Mouse (Mus musculus) retina, postnatal 1 day (tissue): ENCODE data around the gene Bcl11a.

Experiments used
- DNase-seq: peaks from one replicate; pipeline ENCODE4 v3.0.0-alpha.2; 2012

The Bcl11a gene

DNA sequence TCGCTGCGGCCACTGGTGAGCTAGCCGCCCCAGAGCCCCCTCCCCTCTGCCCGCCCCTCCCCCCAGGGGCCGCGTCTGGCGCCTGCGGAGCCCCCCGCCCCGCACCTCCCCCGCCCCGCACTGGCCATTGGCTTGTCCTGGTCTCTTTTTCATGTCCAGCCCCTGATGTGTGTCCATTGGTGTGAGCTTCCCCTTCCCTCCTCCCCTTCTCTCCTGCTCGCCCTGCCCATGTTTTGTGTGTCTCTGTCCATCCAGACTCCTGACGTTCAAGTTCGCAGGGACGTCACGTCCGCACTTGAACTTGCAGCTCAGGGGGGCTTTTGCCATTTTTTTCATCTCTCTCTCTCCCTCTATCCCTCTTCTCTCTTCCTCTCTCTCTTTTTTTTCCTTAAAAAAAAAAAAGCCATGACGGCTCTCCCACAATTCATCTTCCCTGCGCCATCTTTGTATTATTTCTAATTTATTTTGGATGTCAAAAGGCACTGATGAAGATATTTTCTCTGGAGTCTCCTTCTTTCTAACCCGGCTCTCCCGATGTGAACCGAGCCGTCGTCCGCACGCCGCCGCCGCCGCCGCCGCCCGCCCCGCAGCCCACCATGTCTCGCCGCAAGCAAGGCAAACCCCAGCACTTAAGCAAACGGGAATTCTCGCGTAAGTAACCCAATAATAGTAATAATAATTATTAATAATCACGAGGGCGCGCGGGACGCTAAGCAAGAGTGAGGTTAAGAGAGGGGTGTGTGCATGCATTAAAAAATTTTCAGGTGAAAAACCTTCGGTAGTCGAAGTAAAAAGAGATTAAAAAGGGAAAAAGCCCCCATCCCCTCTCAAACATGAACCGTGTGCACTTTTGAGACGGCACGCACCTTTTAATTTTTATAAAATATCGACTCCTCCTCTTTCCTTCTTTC is at the start of gene Bcl11a:
Bcl11a (plus strand) TSS at position 262 of the 911 bp plus-strand sequence.
- DNase-seq: peak; percentile 95

GRCm38 (mm10) chr11:24044025-24044424 is 33.8 kb upstream of the Bcl11a start:
- no peak for DNase-seq

DNA sequence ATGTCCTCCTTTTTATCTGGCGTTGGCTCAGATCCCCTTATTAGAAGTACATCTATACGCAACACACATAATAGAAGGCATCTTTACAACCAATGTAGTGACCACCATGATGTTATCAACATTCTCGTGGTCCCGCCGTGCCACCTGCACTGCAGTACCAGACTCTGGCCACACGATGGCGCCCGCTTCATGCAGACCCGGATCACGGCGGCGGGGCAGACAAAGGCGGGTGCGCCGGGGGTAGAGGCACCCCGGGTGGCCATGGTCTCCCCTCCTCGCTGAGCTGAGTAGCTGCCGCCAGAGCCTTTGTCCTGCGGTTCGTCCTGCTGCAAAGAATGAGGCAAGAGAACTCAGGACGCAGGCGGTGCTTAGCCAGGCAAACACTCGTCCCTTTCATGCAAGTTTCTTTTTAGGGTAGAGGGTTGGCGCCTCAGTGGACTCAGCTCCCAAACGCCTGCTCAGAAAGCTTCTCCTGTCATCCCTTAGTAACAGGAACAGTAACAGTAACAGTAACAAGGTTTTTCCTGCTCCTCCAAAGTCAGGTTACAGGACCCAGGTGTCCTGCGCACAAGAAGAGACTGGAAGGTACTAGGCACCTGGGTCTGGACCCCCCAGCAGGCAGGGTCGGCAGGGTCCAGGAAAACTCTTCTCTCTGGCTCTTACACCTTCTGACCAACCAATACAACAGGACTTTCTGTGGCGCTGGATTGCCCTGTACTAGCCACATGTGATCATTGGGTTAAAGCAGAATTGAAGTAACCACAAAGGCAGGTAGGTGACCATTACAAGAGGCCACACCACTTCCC is 28.4 kb upstream of the Bcl11a start:
- peak; percentile 84 for DNase-seq

DNA sequence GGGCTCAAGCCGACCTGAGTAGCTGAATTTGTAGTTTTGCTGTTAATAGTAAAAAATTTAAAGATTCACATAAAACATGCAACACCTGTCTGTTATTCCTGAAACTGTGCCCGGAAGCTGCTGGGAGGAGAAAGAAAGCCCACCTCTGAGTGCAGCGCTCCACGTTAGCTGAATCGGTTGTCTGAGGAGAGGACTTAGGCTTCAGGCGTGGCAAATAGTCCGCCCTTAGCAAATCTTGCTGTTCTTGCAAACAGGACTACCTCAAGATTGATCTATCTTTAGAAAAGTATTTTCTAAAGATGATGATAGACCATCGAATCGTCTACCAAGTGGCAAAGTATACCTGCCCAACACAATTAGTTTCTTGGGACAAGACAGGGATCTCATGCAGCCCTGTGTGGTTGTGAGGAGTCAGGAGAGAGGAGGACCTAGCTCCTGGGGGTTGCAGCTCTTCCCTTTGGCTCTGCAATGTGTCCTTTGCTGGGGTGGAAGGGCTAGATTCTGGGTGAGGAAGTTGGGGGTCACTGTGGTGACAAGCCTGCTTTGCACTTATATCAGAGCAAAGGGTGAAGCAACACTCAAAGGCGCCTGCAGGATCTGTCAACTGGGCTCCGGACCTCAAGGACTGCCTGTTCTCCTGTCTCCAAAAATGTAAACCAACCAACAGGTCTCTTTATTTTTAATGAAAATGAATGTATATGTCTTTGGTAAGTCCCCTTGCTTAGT is 27.7 kb upstream of the Bcl11a start:
- DNase-seq: no peak

- DNase-seq: peak; percentile 40
Measured at GRCm38 (mm10) chr11:24052882-24053281, 25.0 kb upstream of the Bcl11a start.

GRCm38 (mm10) chr11:24059137-24059536 is 18.7 kb upstream of the Bcl11a start:
- no peak for DNase-seq

- peak; percentile 75 for DNase-seq
Measured at GRCm38 (mm10) chr11:24060428-24060827, 17.4 kb upstream of the Bcl11a start.

GRCm38 (mm10) chr11:24061819-24062218 is 16.0 kb upstream of the Bcl11a start:
- DNase-seq: peak; percentile 62

DNA sequence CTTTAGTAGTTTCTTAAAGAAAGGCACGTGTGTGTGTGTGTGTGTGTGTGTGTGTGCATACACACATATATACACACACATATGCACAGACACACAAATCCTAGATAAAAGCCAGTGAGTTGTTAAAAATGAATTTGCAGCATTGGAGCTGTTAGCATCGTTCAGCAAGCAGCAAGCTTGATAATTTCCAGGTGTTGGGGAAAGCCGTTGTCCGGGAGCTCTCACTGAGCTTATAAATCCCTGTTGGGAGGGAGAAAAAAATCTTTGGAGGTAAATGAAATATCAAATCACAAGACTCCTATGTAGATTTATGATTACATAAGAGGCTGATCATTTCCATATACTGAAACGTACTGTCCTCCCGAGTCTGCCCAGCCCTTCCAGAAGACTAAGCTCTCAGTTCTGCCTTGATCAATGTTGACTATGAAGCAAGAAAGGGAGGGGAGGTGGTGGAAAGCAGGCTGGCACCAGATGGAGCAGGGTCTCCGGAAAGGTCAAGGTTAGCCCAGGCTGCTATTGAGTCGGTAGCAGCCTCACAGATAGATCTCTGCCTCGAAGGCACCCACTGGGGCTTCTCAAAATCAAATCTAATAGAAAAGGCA is 15.3 kb upstream of the Bcl11a start:
- DNase-seq: no peak

DNA sequence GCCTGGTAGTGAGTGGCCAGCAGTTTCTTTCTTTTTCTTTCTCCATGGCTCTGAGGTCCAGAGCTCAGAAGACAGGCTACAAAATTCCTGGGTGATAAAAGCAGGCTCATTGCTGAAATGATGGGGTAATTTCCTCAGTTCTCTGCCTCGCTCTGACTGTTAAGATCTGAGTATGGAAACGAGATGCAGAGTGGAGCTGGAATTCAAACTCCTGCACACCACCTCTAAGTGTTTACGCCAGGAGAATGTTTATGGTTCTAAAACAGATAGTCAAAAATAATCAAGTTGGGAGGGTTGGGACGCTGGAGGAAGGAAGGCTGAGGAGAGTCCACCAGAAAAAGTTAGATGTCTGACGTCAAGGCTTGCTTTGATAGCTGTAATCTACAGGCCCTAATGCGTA is 13.6 kb upstream of the Bcl11a start:
- DNase-seq: no peak

GRCm38 (mm10) chr11:24065313-24065712 is 12.5 kb upstream of the Bcl11a start:
- DNase-seq: no peak

GRCm38 (mm10) chr11:24074021-24074591 is 3.8 kb upstream of the Bcl11a start:
- no peak for DNase-seq

GRCm38 (mm10) chr11:24074634-24075104 is 3.2 kb upstream of the Bcl11a start, which contains the start of gene A830031A19Rik:
Gene A830031A19Rik, minus strand, starts transcription at chr11:24075054.
- no peak for DNase-seq

- DNase-seq: no peak
Measured at GRCm38 (mm10) chr11:24075486-24076126, 2.2 kb upstream of the Bcl11a start.

- DNase-seq: peak; percentile 90
Measured at GRCm38 (mm10) chr11:24076127-24076650, 1.7 kb upstream of the Bcl11a start.

DNA sequence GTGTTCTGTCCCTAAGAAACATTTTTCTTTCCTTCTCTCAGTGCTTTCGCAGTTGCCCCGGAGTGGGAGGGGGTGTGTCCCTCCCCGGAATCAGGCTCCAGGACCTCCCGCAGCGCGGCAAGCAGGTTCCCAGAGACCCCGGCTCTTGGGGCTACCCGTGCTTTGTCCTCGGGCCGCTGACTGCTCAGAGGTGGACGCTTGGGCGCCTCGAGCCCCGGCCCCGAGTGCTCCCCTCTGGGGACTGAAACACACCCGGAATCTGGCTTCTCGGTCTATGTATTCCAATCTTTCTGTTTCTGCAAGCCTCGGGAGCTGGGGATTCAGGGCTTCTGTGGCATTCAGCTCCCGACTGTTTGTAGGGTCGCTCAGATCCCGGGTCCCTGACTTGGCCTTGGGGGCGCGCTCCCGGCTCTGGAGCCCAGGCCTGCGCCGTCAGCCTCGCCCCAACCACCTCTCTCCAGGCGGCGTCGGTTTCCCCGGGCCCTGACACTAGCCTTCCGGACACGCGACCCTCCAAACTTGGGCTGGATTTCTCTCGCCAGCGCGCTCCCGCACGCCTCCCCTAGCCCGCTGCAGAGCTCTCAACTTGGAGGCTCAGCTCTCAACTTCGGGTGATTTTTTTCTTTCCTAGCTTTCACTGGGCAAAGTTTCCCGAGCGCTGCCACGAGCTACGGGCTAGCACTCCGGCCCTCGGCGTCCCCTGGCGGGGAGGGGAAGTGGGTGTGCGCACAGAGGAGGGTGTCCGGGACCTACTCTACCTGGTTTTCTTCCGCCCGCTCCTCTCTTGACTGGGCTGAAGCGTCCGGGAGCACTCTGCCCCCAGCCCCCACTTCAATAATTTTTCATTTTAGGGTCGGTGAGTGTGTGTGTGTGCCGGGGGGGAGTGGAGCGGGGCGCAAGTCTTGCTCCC is 780 bp upstream of the Bcl11a start:
- peak; percentile 79 for DNase-seq

DNA sequence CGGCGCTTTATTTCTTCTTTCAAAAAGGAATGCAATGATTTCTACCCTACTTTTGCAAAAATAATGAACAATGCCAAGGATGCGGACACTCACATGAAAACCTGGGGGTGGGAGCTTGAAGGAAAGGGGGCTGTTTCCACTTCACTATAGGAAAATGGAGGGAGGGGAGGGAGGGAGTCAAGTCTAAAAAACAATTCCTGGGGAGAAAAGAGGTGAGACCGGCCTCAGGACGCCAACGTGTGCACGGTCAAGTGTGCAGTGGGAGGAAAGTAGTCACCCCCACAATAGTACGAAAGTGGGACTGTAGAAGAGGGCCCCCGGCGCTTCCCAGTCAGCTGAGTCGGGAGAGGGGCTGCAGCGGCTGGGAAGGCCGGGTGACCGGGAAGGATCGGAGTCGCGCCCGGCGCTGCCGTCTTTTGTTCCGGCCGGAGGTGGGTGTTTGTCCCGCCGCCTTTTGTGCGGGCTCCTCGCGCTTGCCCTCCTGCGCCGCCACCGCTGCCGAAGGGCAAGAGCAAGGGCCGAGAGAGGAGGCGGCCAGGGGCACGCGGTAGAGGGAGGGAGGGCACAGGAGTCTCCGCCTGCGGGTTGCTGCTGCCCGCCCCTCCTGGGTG is 955 bp downstream of the Bcl11a start:
- peak; percentile 73 for DNase-seq

DNA sequence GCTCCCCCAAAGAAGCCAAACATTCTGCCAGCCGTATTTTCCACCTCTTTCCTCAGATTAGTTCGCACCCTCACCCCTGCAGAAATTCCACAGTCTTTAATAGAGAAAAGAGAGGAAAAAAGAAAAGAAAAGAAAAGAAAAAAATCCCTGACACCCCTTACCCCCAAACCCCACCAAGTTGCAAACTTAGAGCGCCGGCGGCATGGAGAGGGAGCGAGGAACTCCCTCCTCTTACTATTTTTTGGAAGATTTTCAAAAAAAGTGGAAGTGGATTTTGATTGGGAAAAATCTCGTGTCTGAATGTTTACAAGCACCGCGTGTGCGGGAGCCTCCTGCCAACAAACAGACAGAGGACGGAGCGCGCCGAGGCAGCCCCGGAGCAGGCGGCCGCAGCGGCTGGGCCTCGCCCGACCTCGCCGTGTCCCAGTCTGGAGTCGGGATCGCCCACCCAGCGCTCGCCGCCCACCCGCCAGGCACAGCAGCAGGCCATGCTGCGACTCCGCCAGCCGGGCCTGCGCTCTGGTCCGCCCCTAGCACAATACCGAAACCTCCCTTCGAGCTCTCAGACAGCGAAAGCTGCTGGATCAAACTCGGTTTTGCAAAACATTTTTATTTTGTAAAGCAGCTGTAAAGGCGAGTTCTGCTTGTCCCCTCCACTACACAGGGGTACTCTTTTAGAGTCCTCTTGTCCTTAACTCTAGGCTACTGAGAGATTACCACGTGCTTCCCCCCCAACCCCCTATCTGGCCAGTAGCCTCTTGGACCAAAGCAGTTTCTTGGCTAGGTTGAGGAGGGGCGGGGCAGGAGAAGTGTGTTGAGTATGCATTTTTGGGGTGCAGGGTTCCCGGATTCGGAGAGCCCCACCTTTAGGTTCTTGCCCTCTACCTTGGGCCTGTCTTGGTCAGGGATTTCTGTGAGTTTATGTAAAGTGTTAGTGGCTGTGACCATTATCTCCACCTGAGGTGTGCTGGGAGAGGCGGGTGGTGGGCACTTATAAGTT is 1.8 kb downstream of the Bcl11a start:
- DNase-seq: peak; percentile 72
